Mouse (Mus musculus) cerebellum, adult 9-11 months (tissue): Measurements from ENCODE around the gene Il34.

Experiments
- DNase-seq: peaks from one replicate; pipeline ENCODE4 v3.0.0; 2022

Il34 gene

GRCm38 (mm10) chr8:110705391-110706287 lies 100.1 kb downstream of the Il34 start:
- peak; percentile 94 for DNase-seq

GRCm38 (mm10) chr8:110704103-110704502 lies 101.6 kb downstream of the Il34 start:
- DNase-seq: no peak

- DNase-seq: peak; percentile 51
Observed at GRCm38 (mm10) chr8:110703460-110704061, 102.2 kb downstream of the Il34 start.

GRCm38 (mm10) chr8:110702636-110703459 lies 102.9 kb downstream of the Il34 start:
- peak; percentile 39 for DNase-seq

GRCm38 (mm10) chr8:110700561-110700960 lies 105.2 kb downstream of the Il34 start:
- peak; percentile 25 for DNase-seq

- DNase-seq: peak; percentile 25
Observed at GRCm38 (mm10) chr8:110699501-110699900, 106.2 kb downstream of the Il34 start.

- DNase-seq: no peak
Observed at GRCm38 (mm10) chr8:110698098-110698497, 107.6 kb downstream of the Il34 start.

- no peak for DNase-seq
Observed at GRCm38 (mm10) chr8:110697571-110697970, 108.2 kb downstream of the Il34 start.

GRCm38 (mm10) chr8:110696051-110696450 lies 109.7 kb downstream of the Il34 start:
- DNase-seq: no peak

GRCm38 (mm10) chr8:110695431-110695830 lies 110.3 kb downstream of the Il34 start:
- DNase-seq: peak; percentile 82

- peak; percentile 69 for DNase-seq
Observed at GRCm38 (mm10) chr8:110694826-110695225, 110.9 kb downstream of the Il34 start.

- DNase-seq: peak; percentile 56
Observed at GRCm38 (mm10) chr8:110694226-110694625, 111.5 kb downstream of the Il34 start.
